Mouse (Mus musculus): Measurements from ENCODE around the gene Aqp8.

Aqp8 gene

GRCm38 (mm10) chr7:123487703-123488102, 25.6 kb downstream of the Aqp8 start:
- DNase-seq (ENCODE audit: low spot score in 2 of 2) = peak; percentile 53 to 58

DNA sequence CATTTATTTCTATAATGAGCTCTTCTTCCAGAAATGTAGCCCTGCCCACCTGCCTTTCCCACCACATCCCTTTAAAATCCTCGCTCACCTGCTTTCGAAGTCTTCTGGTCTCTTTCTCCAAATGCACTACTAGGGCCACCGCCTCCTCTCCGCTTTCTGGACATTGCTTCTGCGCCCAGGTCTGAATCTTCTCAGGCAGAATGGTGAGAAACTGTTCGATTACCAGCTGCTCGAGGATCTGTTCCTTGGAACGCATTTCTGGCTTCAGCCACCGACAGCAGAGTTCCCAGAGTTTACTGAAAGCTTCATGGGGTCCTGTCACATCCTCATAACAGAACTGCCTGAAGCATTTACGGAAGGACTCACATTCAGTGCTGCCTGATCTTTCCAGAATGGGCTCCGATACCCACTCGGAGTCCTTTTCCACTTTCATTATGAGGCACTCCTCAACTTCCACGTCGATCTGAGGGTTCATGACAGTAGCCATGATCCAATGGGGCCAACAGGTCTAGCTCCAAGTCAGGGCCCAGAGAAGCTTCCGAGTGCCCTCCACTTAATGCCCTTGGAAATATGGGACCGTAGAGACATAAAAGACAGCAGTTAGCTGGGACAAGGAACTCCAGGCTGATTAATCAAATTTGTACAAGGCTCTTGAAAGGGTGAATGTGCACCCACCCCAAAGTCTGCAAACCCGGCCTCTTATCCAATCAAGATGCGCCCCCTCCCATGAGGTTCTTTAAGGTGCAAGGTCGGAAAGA, 37.6 kb downstream of the Aqp8 start:
- DNase-seq (ENCODE audit: low spot score in 2 of 2) = peak in 1 of 2 experiments; percentile 31

GRCm38 (mm10) chr7:123500239-123501219, 38.4 kb downstream of the Aqp8 start, which contains the start of gene Zkscan2:
Gene Zkscan2 (minus strand): TSS chr7:123500449.
- peak; percentile 97 to 98 for DNase-seq (ENCODE audit: low spot score in 2 of 2)

- DNase-seq (ENCODE audit: low spot score in 2 of 2) = no peak
These were observed 41.3 kb downstream of the Aqp8 start for GRCm38 (mm10) chr7:123503358-123503757.

DNA sequence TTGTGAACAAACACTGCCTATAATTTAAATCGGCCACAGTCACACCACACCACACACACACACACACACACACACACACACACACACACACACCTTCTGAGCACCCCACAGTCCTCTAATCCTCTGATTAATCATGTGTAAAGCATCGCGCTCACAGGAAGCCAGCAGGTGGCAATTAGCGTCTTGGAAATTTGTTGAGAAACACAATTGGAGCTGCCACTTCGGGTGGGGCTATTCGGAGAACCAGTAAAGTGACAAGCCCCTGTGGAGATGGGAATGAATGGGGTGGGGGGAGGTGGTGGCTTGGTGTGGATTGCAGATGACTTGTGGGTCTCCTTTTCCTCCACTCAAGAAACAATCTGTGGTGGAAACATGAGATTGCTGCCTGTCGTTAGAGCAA, 45.9 kb downstream of the Aqp8 start:
- DNase-seq (ENCODE audit: low spot score in 2 of 2) = no peak
